In the genomic region with DNA sequence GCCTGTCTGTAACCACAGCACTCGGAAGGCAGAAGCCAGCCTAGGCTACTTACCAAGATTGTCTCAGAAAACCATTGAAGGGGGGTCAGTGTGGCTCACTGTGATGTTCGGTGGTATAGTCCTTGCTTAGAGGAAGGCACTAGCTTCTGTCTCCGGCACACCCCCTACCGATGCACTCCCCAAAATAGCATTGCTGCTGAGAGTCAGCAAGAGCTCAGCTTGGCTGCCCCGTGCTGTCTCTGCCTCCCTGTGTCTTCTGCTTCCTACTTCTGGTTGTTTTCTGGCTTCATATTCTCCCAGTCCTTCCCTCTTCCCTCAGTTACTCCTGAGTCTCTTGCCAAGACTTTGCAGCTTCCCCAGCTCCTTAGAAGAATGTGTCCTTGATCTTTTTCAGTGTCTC, we compare ENCODE assay signal across 31 mouse cellular contexts. TPM values are rescaled to one million over a fixed set of nuclear protein-coding genes. Genes with fewer than 3 reads are reported as not detected.
DNase-seq lines count a peak whose midpoint lies in the region; ATAC-seq and TF ChIP-seq lines count a peak whose summit lies in the region.
"Had no signal": no experiment of that assay in that cellular context is flagged by ENCODE, and none has a peak within 500 bp of the region (broad histone marks: within the 10 kb centered on the region; RNA-seq: fewer than 3 reads in every experiment).

No protein-coding gene starts in this region.

- H3K4me2 ChIP-seq in forebrain, embryonic 11.5 days (ENCODE audit: low read depth, low read length, severe bottlenecking) = no peak overlapping the region
- H3K4me2 ChIP-seq in forebrain, postnatal 0 days (ENCODE audit: low read depth) = no peak overlapping the region
- H3K4me2 ChIP-seq: forebrain, embryonic 13.5 days; heart, embryonic 12.5 days; hindbrain, embryonic 12.5 days; limb, embryonic 13.5 days; liver, embryonic 13.5 days; lung, embryonic 14.5 days; neural tube, embryonic 12.5 days had no signal

- H3K4me3 ChIP-seq in forebrain, embryonic 11.5 days (ENCODE audit: low read depth, low read length) = no peak overlapping the region
- no peak overlapping the region for H3K4me3 ChIP-seq in forebrain, postnatal 0 days (ENCODE audit: low read depth, low read length)
- H3K4me3 ChIP-seq in left cerebral cortex, adult 2 months = peak overlapping the region; percentile 19; the same call in 1 of the 2 replicates
- no peak overlapping the region for H3K4me3 ChIP-seq in layer of hippocampus, adult 2 months
- H3K4me3 ChIP-seq: embryonic facial prominence, embryonic 10.5 days; forebrain, embryonic 13.5 days; heart, embryonic 12.5 days; hindbrain, embryonic 12.5 days; limb, embryonic 13.5 days; liver, embryonic 13.5 days; midbrain, embryonic 10.5 days; neural tube, embryonic 12.5 days had no signal

- H3K9ac ChIP-seq in forebrain, embryonic 11.5 days (ENCODE audit: low read length) = no peak overlapping the region
- H3K9ac ChIP-seq in forebrain, postnatal 0 days = no peak overlapping the region
- H3K9ac ChIP-seq: forebrain, embryonic 13.5 days; heart, embryonic 12.5 days; hindbrain, embryonic 12.5 days; limb, embryonic 13.5 days; liver, embryonic 13.5 days; lung, embryonic 14.5 days; neural tube, embryonic 12.5 days had no signal

- no peak for TF ChIP-seq CTCF in forebrain, postnatal 0 days (IDR thresholded peaks at IDR 0.05; ENCODE audit: low read depth)
- TF ChIP-seq CTCF in left cerebral cortex, adult 2 months (IDR thresholded peaks at IDR 0.05) = no peak; the same call in 1 of the 2 replicates
- no peak for TF ChIP-seq CTCF in layer of hippocampus, adult 2 months (conservative IDR thresholded peaks at IDR 0.05)

- H3K4me1 ChIP-seq in forebrain, embryonic 11.5 days (replicated peaks; ENCODE audit: control insufficient read depth, insufficient read depth, low read length) = 0 out of 2 replicates have a peak, but pooled peaks cover 3% of the 10 kb centered on the region
- no peaks in the 10 kb centered on the region for H3K4me1 ChIP-seq in forebrain, postnatal 0 days (ENCODE audit: insufficient read depth)
- H3K4me1 ChIP-seq: forebrain, embryonic 13.5 days; heart, embryonic 12.5 days; hindbrain, embryonic 12.5 days; limb, embryonic 13.5 days; neural tube, embryonic 12.5 days had no signal

- intact Hi-C loops in left cerebral cortex, adult 2 months (cut with DNase I) = no loop called here

- no peaks in the 10 kb centered on the region for H3K36me3 ChIP-seq in forebrain, embryonic 11.5 days (ENCODE audit: control insufficient read depth, insufficient read depth, low read length)
- H3K36me3 ChIP-seq in forebrain, postnatal 0 days (ENCODE audit: insufficient read depth) = no peaks in the 10 kb centered on the region
- H3K36me3 ChIP-seq: embryonic facial prominence, embryonic 10.5 days; heart, embryonic 12.5 days; hindbrain, embryonic 12.5 days; limb, embryonic 13.5 days; liver, embryonic 13.5 days; midbrain, embryonic 10.5 days; neural tube, embryonic 12.5 days had no signal

- H3K9me3 ChIP-seq in forebrain, embryonic 11.5 days (ENCODE audit: control insufficient read depth, low read length) = no peaks in the 10 kb centered on the region
- no peaks in the 10 kb centered on the region for H3K9me3 ChIP-seq in forebrain, postnatal 0 days (ENCODE audit: low read length)
- H3K9me3 ChIP-seq: embryonic facial prominence, embryonic 10.5 days; forebrain, embryonic 13.5 days; heart, embryonic 12.5 days; hindbrain, embryonic 12.5 days; limb, embryonic 13.5 days; liver, embryonic 13.5 days; midbrain, embryonic 10.5 days; neural tube, embryonic 12.5 days had no signal

- H3K27ac ChIP-seq in forebrain, embryonic 11.5 days (ENCODE audit: low read depth, low read length) = no peak overlapping the region
- no peak overlapping the region for H3K27ac ChIP-seq in forebrain, postnatal 0 days (ENCODE audit: low read depth, low read length)
- peak overlapping the region; percentile 84 for H3K27ac ChIP-seq in left cerebral cortex, adult 2 months
- peak overlapping the region; percentile 74 for H3K27ac ChIP-seq in layer of hippocampus, adult 2 months
- H3K27ac ChIP-seq: embryonic facial prominence, embryonic 10.5 days; forebrain, embryonic 13.5 days; hindbrain, embryonic 12.5 days; limb, embryonic 13.5 days; liver, embryonic 13.5 days; midbrain, embryonic 10.5 days; neural tube, embryonic 12.5 days; stomach, postnatal 0 days had no signal

- H3K27me3 ChIP-seq in forebrain, embryonic 11.5 days (ENCODE audit: control insufficient read depth, insufficient read depth, low read length) = no peaks in the 10 kb centered on the region
- no peaks in the 10 kb centered on the region for H3K27me3 ChIP-seq in forebrain, postnatal 0 days (ENCODE audit: insufficient read depth, low read length)
- H3K27me3 ChIP-seq: hindbrain, embryonic 12.5 days; neural tube, embryonic 12.5 days had no signal

- peak; percentile 15 for DNase-seq in forebrain, embryonic 11.5 days (ENCODE audit: low spot score)
- DNase-seq in forebrain, postnatal 0 days = no peak
- DNase-seq in left cerebral cortex, adult 2 months (ENCODE audit: extremely low spot score in 1 of 2, low spot score in 2 of 2) = peak in 1 of 2 experiments; percentile 48
- no peak for DNase-seq in left cerebral cortex, adult 11 months (ENCODE audit: low spot score)
- peak in 1 of 2 experiments; percentile 44 for DNase-seq in layer of hippocampus, adult 2 months (ENCODE audit: low spot score in 2 of 2)
- peak; percentile 63 to 80 for DNase-seq in right cerebral cortex, postnatal 36 days (ENCODE audit: low spot score in 2 of 2)
- DNase-seq in lung, postnatal 36 days = no peak
- DNase-seq: adrenal gland, postnatal 10 days; cerebellum, adult 11 months; cerebellum, postnatal 14 days; heart, postnatal 14 days; kidney, adult 9 months; kidney, postnatal 25 days; liver, embryonic 13.5 days; lung, embryonic 14.5 days; lung, postnatal 4 days; thymus, postnatal 25 days had no signal

- 68% methylated on average over 5 of the region's 5 CpGs for WGBS in forebrain, embryonic 11.5 days
- 72% methylated on average over 5 of the region's 5 CpGs for WGBS in forebrain, postnatal 0 days

- no peak for ATAC-seq in forebrain, embryonic 11.5 days (replicated peaks; ENCODE audit: low FRiP score)
- ATAC-seq in forebrain, postnatal 0 days = no peak
- ATAC-seq: CD4-positive, CD25-positive, alpha-beta regulatory T cell, adult 4 months; forebrain, embryonic 13.5 days; inflammation-experienced regulatory T-cells, adult 6 months; Patski had no signal

RNA-seq across cellular contexts. Expression of a gene that starts 15.6 kb away (rescaled TPM):
- 1.3 and 2.1 TPM in 2 replicates for polyA plus RNA-seq in forebrain, embryonic 11.5 days (2014; fragmentation: Nextera tagmentation; extraction: Ambion mirVana)
- 77.2 and 82.7 TPM in 2 replicates for total RNA-seq in forebrain, postnatal 0 days (2014; rRNA removed)
- polyA plus RNA-seq in forebrain, postnatal 0 days (2015; fragmentation: Nextera tagmentation; extraction: Ambion mirVana) = 38.2 and 42.3 TPM in 2 replicates
- 100 to 1,000 TPM; 359 to 380 TPM for total RNA-seq in left cerebral cortex, adult 2 months (2021)
- 100 to 1,000 TPM; 154 to 155 TPM for total RNA-seq in layer of hippocampus, adult 2 months (2021)
- total RNA-seq: monocyte, adult 5-6 weeks had no signal
- polyA plus RNA-seq: inflammation-experienced regulatory T-cells, adult 6 months; Patski had no signal

RNA-seq across cellular contexts. Expression of a gene that starts 26.8 kb away (rescaled TPM):
- 0.84 and 1.00 TPM in 2 replicates for polyA plus RNA-seq in forebrain, embryonic 11.5 days (2014; fragmentation: Nextera tagmentation; extraction: Ambion mirVana)
- total RNA-seq in forebrain, postnatal 0 days (2014; rRNA removed) = not detected in 2 replicates
- 1.8 and 3.2 TPM in 2 replicates for polyA plus RNA-seq in forebrain, postnatal 0 days (2015; fragmentation: Nextera tagmentation; extraction: Ambion mirVana)
- 1 to 10 TPM; 1.0 to 1.8 TPM for total RNA-seq in left cerebral cortex, adult 2 months (2021)
- under 1 TPM; 0.42 to 0.51 TPM for total RNA-seq in layer of hippocampus, adult 2 months (2021)
- total RNA-seq: adrenal gland, postnatal 10 days; ES-E14; monocyte, adult 5-6 weeks had no signal
- polyA plus RNA-seq: brain, embryonic 14.5 days; CD4-positive, CD25-positive, alpha-beta regulatory T cell, adult 4 months; inflammation-experienced regulatory T-cells, adult 6 months; limb, embryonic 13.5 days; Patski had no signal

RNA-seq across cellular contexts. Expression of a gene that starts 44.3 kb away (rescaled TPM):
- 0.33 and 0.43 TPM in 2 replicates for polyA plus RNA-seq in forebrain, embryonic 11.5 days (2014; fragmentation: Nextera tagmentation; extraction: Ambion mirVana)
- 0.23 TPM in 1 of 2 replicates, not detected in the other for total RNA-seq in forebrain, postnatal 0 days (2014; rRNA removed)
- 0.16 and 0.41 TPM in 2 replicates for polyA plus RNA-seq in forebrain, postnatal 0 days (2015; fragmentation: Nextera tagmentation; extraction: Ambion mirVana)
- 1 to 10 TPM; 2.3 to 2.4 TPM for total RNA-seq in left cerebral cortex, adult 2 months (2021)
- 1 to 10 TPM in 1 of 2 experiments, under 1 TPM in 1; 0.90 to 1.0 TPM for total RNA-seq in layer of hippocampus, adult 2 months (2021)
- total RNA-seq: adrenal gland, postnatal 10 days; heart, postnatal 14 days; monocyte, adult 5-6 weeks had no signal
- polyA plus RNA-seq: CD4-positive, CD25-positive, alpha-beta regulatory T cell, adult 4 months; embryonic facial prominence, embryonic 10.5 days; inflammation-experienced regulatory T-cells, adult 6 months; Patski had no signal

RNA-seq across cellular contexts. Expression of a gene that starts 47.2 kb away (rescaled TPM):
- 0.08 and 0.28 TPM in 2 replicates for polyA plus RNA-seq in forebrain, embryonic 11.5 days (2014; fragmentation: Nextera tagmentation; extraction: Ambion mirVana)
- total RNA-seq in forebrain, postnatal 0 days (2014; rRNA removed) = not detected in 2 replicates
- polyA plus RNA-seq in forebrain, postnatal 0 days (2015; fragmentation: Nextera tagmentation; extraction: Ambion mirVana) = 0.05 TPM in 1 of 2 replicates, not detected in the other
- under 1 TPM in 1 of 2 experiments, not detected in 1; 0.11 TPM for total RNA-seq in left cerebral cortex, adult 2 months (2021)
- total RNA-seq in layer of hippocampus, adult 2 months (2021) = not detected
- total RNA-seq: adrenal gland, postnatal 10 days; heart, postnatal 14 days; monocyte, adult 5-6 weeks had no signal
- polyA plus RNA-seq: brain, embryonic 14.5 days; CD4-positive, CD25-positive, alpha-beta regulatory T cell, adult 4 months; embryonic facial prominence, embryonic 10.5 days; forebrain, embryonic 13.5 days; inflammation-experienced regulatory T-cells, adult 6 months; limb, embryonic 13.5 days; midbrain, embryonic 10.5 days; Patski; stomach, postnatal 0 days had no signal

RNA-seq across cellular contexts. Expression of a gene that starts 48.7 kb away (rescaled TPM):
- 16.4 and 24.7 TPM in 2 replicates for polyA plus RNA-seq in forebrain, embryonic 11.5 days (2014; fragmentation: Nextera tagmentation; extraction: Ambion mirVana)
- total RNA-seq in forebrain, postnatal 0 days (2014; rRNA removed) = 81.0 and 106 TPM in 2 replicates
- 46.8 and 50.7 TPM in 2 replicates for polyA plus RNA-seq in forebrain, postnatal 0 days (2015; fragmentation: Nextera tagmentation; extraction: Ambion mirVana)
- 100 to 1,000 TPM; 216 to 338 TPM for total RNA-seq in left cerebral cortex, adult 2 months (2021)
- total RNA-seq in layer of hippocampus, adult 2 months (2021) = 100 to 1,000 TPM; 187 to 211 TPM

Comparison
In these comparisons a context has a peak if more than half of its experiments do, and no peak if none do; other contexts are left out.
1. DNase-seq: peak in forebrain, embryonic 11.5 days (single experiment) and right cerebral cortex, postnatal 36 days (2 of 2); none in forebrain, postnatal 0 days (single experiment), left cerebral cortex, adult 11 months (single experiment) and lung, postnatal 36 days (single experiment).
2. H3K27ac ChIP-seq: peak in left cerebral cortex, adult 2 months (single experiment) and layer of hippocampus, adult 2 months (single experiment); none in forebrain, embryonic 11.5 days (single experiment) and forebrain, postnatal 0 days (single experiment).